9 mouse cellular contexts compared by ENCODE assay signal in genomic region chr13:24481615-24482295, GRCm38 (mm10).
A peak's percentile ranks its signal among the peaks of the same experiment; 100 is the strongest.
DNase-seq lines count a peak whose midpoint lies in the region; ATAC-seq and TF ChIP-seq lines count a peak whose summit lies in the region.
"Had no signal": no experiment of that assay in that cellular context is flagged by ENCODE, and none has a peak within 500 bp of the region (broad histone marks: within the 10 kb centered on the region; RNA-seq: fewer than 3 reads in every experiment).

No protein-coding gene starts in this region.

- DNase-seq in heart, adult 11 months: peak; percentile 84
- no peak for DNase-seq in heart, postnatal 25 days (ENCODE audit: low spot score)
- DNase-seq in cerebellum, adult 2 months: peak; percentile 20 to 28
- peak; percentile 47 to 61 for DNase-seq in layer of hippocampus, postnatal 36 days
- DNase-seq in mesoderm, embryonic 11.5 days (ENCODE audit: low read depth, low spot score): peak; percentile 56
- DNase-seq in spleen, adult 2 months (ENCODE audit: low read depth in 1 of 2, low spot score in 2 of 2): peak; percentile 50 to 56

- H3K9me3 ChIP-seq in forebrain, embryonic 16.5 days (ENCODE audit: control insufficient read depth, low read length): no peaks in the 10 kb centered on the region
- no peaks in the 10 kb centered on the region for H3K9me3 ChIP-seq in hindbrain, embryonic 15.5 days

- H3K36me3 ChIP-seq in forebrain, embryonic 16.5 days (ENCODE audit: control insufficient read depth, insufficient read depth): no peaks in the 10 kb centered on the region
- no peaks in the 10 kb centered on the region for H3K36me3 ChIP-seq in hindbrain, embryonic 15.5 days
- H3K36me3 ChIP-seq in spleen, adult 2 months (ENCODE audit: control insufficient read depth, insufficient read depth, low read length): no peaks in the 10 kb centered on the region

- peak; percentile 70 for TF ChIP-seq CTCF in cerebellum, adult 2 months (IDR thresholded peaks at IDR 0.05; ENCODE audit: borderline replicate concordance, insufficient read depth, low read depth, low read length)
- peak; percentile 91; the same call in 1 of the 2 replicates for TF ChIP-seq CTCF in spleen, adult 2 months (IDR thresholded peaks at IDR 0.05; ENCODE audit: extremely low read depth, insufficient read depth, insufficient read length, insufficient replicate concordance)

- no peak for TF ChIP-seq POLR2A in cerebellum, adult 2 months (IDR thresholded peaks at IDR 0.05; ENCODE audit: borderline replicate concordance, insufficient read depth, low read length)
- TF ChIP-seq POLR2A in spleen, adult 2 months (IDR thresholded peaks at IDR 0.05; ENCODE audit: low read depth, low read length): no peak

- no peaks in the 10 kb centered on the region for H3K4me1 ChIP-seq in cerebellum, adult 2 months (ENCODE audit: control insufficient read depth, insufficient read depth, low read length)
- H3K4me1 ChIP-seq in forebrain, embryonic 16.5 days (replicated peaks; ENCODE audit: control insufficient read depth, insufficient read depth, low read length): no peaks in the 10 kb centered on the region
- H3K4me1 ChIP-seq in hindbrain, embryonic 15.5 days (replicated peaks): 0 out of 2 replicates have a peak, but pooled peaks cover 4% of the 10 kb centered on the region
- H3K4me1 ChIP-seq in spleen, adult 2 months (ENCODE audit: control insufficient read depth, insufficient read depth, insufficient read length): peaks cover 6% of the 10 kb centered on the region; the same call in 1 of the 2 replicates

- H3K4me3 ChIP-seq in cerebellum, adult 2 months (replicated peaks; ENCODE audit: insufficient read depth, low read depth, low read length): no peak overlapping the region
- no peak overlapping the region for H3K4me3 ChIP-seq in forebrain, embryonic 16.5 days (replicated peaks; ENCODE audit: low read length)
- no peak overlapping the region for H3K4me3 ChIP-seq in hindbrain, embryonic 15.5 days
- H3K4me3 ChIP-seq in spleen, adult 2 months (ENCODE audit: extremely low read depth, insufficient read depth, insufficient read length): no peak overlapping the region
- H3K4me3 ChIP-seq: myocyte had no signal

- intact Hi-C loops in heart, postnatal 25 days (cut with DNase I): loop anchor here (1.0 to 5.0 kb wide), 4 partner anchors 206 to 506 kb away; no protein-coding TSS in a partner anchor

- H3K27me3 ChIP-seq in cerebellum, adult 2 months (ENCODE audit: control insufficient read depth, insufficient read depth, low read length): no peaks in the 10 kb centered on the region
- no peaks in the 10 kb centered on the region for H3K27me3 ChIP-seq in forebrain, embryonic 16.5 days (replicated peaks; ENCODE audit: control insufficient read depth, insufficient read depth, low read length)
- no peaks in the 10 kb centered on the region for H3K27me3 ChIP-seq in hindbrain, embryonic 15.5 days
- no peaks in the 10 kb centered on the region for H3K27me3 ChIP-seq in spleen, adult 2 months (ENCODE audit: control insufficient read depth, insufficient read depth, low read length)

- peak; percentile 94 for ATAC-seq in forebrain, embryonic 16.5 days
- ATAC-seq in hindbrain, embryonic 15.5 days (ENCODE audit: low FRiP score, low read depth): peak; percentile 90

- no peak overlapping the region for H3K27ac ChIP-seq in cerebellum, adult 2 months (ENCODE audit: insufficient read depth, low read length)
- no peak overlapping the region for H3K27ac ChIP-seq in forebrain, embryonic 16.5 days (ENCODE audit: low read length)
- H3K27ac ChIP-seq in hindbrain, embryonic 15.5 days (replicated peaks): no peak overlapping the region
- H3K27ac ChIP-seq in spleen, adult 2 months (ENCODE audit: insufficient read depth, low read length): no peak overlapping the region

- H3K4me2 ChIP-seq in forebrain, embryonic 16.5 days (ENCODE audit: low read length): no peak overlapping the region
- H3K4me2 ChIP-seq in hindbrain, embryonic 15.5 days: no peak overlapping the region

- WGBS in cerebellum, adult 2 months: 61% methylated on average over 10 of the region's 10 CpGs
- 58% methylated on average over 10 of the region's 10 CpGs for WGBS in forebrain, embryonic 16.5 days
- 66% methylated on average over 10 of the region's 10 CpGs for WGBS in hindbrain, embryonic 15.5 days
- WGBS in spleen, adult 2 months: 56% methylated on average over 10 of the region's 10 CpGs

- no peak overlapping the region for H3K9ac ChIP-seq in forebrain, embryonic 16.5 days (replicated peaks; ENCODE audit: low read depth, low read length)
- no peak overlapping the region for H3K9ac ChIP-seq in hindbrain, embryonic 15.5 days
